Mouse (Mus musculus) ovary, postnatal 14 days (tissue): Measurements from ENCODE around the gene Sdr39u1.

ENCODE experiments used
- DNase-seq: peaks from one replicate; pipeline ENCODE4 v3.0.0; 2022; ENCODE audit warnings: low spot score

Sdr39u1 gene

DNA sequence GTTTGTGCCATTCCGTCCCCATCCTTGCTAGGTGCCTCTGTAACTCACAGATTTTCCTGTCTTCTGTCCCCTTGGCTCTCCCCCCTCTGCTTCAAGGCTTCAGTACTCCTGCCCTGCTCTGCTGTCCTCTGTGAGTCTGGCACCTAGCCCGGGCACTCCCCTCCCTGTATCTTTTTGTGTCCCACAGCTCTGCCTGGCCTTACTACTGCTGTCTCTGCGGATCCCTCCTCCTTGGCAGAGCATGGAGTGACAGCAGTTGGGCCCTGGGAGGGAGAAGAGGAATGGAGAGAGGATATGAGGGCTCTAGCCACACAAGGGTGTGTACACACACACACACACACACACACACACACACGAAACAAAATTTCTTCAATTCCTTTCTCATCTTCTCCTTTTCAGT lies 15.9 kb downstream of the Sdr39u1 start, which contains the start of gene Cbln3:
Gene Cbln3, minus strand, starts transcription at position 227 of the 400 bp plus-strand sequence.
- peak; percentile 62 for DNase-seq

DNA sequence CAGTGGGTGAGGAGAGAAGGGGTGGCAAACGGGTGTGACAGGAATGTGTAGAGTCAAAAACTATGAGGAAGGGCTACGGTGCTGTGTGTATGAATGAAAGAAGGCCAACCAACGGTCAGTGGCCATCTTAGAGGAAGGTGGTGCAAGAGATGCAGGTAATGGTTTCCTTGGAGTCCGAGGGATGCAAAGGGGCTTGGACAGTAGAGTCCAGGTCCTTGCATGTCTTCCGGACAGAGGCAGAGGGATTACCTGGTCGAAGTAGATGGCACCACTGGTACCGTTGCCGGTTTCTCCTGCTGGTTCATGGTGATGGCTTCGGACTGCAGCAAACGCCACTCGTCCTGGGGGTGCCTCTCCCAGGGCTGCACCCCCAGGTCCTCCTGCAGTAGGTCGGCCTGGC lies 16.4 kb downstream of the Sdr39u1 start:
- DNase-seq = no peak

DNA sequence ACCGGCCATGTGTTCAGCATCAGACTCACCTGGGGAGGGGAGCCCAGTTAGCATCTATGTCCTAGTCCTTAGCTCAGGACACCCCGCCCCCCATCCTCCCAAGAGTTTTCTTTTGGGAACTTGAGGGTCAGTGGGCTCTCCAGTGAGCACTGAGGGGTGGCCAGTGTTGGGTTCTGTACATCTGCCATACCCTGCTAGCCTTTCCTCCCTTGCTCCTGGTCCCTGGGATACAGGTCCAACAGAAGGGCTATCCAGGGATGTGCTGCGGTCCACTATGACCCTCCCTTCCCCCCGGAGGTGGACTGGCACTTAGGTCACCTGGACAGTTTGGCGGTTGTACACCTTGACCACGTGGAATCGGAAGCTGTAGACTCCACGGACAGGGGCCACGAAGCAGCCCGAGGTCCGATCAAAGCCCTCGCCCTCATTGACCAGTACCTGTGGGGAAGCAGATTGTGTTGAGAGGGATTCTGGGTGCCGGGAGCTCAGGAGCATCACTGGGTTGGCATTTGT lies 16.9 kb downstream of the Sdr39u1 start:
- DNase-seq = no peak

DNA sequence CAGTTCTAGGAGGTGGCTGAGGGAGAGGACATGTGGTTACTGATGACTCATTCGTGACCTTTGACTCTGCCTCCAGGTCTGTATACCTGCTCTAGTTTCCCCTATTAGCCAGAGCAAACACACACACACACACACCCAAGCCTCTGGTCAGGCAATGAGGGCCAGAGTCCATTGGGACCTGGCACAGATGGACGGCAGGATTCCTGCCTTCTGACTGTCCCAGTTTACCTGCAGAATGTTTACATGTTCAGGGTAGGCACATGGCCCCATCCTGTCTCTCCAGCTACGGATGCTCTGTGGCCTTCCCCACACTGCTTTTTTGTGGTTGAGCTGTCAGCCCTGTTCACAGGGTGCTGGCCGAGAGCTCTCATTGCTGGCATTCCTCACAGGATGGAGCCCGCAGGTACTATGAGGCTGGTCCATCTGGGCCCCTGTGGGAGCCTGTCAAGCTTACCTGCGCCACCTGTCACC lies 17.9 kb downstream of the Sdr39u1 start:
- no peak for DNase-seq

DNA sequence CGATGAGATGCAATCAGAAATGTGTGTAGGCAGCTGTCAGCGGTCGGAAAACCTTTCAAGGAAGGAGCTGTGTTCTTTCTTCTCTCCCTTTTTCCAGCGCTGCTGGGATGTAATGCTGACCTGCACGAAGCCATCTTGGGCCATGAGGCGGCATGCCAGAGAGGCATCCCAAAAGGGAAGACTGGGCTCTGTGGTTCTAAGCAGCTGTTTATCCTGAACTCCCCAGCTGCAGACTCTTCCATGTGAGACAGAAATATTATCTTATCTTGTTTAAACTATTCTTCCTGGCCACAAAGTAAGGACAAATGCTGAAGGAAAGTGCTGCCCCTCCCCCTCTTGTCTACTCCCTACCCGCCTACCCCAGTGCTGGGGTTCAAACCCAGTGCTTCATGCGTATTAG lies 19.1 kb downstream of the Sdr39u1 start:
- no peak for DNase-seq

DNA sequence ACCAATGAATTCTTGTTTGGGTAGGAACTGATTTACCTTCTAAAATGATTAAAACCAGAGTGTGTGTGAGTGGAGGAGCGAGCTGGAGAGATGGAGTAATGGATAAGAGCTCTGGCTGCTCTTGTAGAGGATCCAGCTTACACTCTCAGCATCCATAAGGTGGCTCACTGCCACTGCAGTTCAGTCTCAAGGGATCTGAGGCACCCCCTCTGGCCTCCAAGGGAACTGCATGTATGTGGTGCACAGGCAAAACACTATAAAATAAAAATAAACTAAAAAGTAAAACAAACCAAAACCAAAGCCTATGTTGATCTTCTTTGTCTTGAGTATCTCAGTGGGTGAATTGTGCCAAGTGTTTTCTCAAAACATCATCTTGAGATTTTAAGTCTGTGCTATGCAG lies 20.5 kb downstream of the Sdr39u1 start:
- DNase-seq = peak; percentile 63

DNA sequence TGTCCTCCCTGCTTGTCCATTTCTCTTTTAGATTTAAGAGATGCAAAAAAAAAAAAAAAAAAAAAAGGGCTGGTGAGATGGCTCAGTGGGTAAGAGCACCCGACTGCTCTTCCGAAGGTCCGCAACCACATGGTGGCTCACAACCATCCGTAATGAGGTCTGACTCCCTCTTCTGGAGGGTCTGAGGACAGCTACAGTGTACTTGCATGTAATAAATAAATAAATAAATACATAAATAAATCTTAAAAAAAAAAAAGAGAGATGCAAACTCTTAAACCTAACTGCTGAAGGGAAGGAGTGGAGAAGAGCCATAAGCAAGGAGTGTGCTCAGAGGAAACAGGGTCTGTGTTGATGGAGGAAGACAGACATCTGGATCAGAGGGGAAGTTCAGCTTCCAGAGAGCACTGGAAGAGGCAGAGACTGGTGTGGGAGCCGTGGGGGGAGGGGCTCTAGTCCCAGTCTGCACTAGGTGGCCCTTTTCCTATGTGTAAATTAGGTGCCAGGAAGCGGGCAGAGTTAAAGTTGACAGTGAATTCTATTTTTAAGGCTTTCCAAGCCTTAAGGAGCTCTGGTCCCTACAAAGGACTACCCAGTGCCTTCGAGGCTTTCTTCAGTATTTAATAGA lies 21.7 kb downstream of the Sdr39u1 start:
- DNase-seq = no peak

DNA sequence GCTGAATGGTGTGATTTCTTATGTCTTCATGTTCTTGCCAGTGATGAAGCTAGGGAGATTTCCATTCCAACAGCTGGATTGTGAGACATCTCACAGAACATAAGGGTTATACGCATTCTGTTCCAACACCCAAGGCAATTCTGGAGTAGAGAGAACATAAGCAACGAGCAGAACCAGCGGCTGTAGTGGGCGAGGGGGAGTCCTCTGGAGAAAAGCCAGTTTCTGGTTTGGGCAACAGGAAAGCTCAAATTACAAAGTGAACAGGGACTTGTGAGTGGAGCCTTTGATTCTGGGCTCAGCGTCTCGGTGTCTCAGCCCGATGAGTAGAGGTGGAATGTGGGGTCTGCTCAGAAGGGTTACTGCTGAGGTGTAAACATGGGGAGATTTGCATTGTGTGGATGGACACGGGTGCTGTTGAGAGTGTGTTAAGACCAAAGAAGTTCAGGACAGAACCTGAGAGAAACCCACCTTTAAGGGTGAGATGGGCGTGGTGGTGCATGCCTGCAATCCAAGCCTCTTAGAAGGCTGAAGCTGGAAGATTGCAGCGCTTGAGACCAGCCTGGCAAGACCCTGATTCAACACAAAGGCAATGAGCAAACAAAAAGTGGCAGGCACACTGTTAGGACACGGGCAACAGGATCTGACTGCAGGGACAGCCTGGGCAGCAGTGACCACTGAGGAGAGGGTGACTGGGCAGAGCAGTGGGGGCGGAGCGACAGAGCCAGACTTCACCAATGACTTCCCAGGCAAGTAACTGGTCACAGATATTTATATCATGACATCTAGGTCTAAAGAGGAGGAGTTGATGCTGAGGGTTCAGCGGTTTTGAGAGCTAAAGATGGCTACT lies 22.4 kb downstream of the Sdr39u1 start:
- no peak for DNase-seq

DNA sequence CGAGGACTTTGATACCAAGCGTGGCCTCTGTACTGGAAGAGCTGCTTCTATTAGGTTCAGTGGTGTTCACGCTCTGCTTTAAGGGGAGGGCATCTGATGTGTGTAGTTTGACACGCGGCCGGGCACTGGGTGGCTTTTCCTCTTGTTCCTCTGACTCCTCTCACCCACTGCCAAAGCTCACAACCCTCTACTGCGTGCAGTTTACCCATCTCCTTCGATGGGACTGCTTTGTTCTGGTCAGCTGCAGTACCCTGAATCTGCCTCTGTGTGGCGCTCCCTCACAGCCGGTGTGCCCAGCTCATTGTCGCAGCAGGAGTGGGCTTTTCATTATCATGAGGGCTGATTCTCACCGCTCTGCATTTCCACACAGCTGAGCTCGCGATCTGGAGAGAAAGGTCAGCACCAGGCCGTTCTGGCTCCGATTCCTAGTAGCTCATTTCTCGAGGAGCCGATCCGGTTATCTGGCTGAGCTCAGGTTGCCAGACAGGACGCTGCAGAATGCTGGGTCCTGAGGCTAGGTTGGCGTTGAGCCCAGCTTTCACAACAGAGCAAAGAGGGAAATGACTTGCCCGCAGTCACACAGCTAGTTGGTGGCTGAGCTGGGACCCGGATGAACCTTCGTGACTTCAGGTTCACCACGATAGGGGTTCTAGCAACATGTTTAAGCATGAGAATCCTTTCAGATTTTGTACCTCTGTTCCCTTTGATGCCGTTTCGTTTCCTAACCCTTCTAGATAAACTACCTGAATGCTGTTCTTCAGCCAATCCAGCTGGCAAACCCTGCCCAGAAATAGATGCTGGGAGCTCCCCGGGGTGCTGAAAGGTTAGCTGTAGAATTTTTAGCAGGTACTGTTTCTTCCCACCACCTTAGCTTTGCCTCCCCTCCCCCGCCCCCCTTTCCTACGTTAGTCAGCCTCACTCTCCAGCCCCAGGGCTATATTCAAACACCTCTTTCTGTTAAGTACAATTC lies 26.1 kb downstream of the Sdr39u1 start:
- peak; percentile 77 for DNase-seq

DNA sequence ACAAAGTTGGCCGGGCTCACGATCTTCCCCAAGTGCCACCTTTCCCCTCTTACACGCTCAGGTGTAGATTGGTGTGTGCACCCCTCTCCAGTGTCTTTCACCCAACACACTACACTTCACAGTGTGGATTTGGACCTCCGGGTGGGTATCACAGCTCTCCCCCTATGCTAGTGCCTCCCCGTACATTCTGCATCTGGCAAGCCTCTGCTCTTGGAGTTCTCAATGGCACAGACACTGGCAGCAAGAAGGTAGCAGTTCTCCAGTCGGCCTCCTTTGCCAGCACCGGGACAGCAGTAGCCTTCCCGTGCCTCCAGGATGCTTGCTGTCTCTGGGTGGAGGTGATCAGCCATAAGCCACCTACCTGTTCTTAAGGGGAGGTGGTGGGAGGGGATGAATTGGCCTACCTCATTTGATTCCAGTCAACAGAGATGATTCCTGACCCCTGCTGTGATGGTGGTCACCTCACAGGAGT lies 26.8 kb downstream of the Sdr39u1 start:
- no peak for DNase-seq

DNA sequence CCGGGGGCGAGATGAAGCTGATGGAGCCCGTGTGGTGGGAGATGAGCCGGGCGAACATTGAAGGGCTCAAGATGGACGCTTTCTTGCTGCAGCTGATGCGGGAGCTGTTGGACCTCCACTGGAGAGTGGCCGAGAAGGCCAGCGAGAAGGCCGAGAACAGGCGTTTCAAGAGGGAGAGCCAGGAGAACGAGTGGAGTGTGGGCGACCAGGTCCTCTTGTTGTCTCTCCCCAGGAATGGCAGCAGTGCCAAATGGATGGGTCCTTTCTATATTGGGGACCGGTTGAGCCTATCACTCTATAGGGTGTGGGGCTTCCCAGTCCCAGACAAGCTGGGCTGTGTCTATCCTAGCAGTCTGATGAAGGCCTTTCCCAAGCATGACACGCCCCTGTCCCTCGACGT lies 27.5 kb downstream of the Sdr39u1 start:
- no peak for DNase-seq

DNA sequence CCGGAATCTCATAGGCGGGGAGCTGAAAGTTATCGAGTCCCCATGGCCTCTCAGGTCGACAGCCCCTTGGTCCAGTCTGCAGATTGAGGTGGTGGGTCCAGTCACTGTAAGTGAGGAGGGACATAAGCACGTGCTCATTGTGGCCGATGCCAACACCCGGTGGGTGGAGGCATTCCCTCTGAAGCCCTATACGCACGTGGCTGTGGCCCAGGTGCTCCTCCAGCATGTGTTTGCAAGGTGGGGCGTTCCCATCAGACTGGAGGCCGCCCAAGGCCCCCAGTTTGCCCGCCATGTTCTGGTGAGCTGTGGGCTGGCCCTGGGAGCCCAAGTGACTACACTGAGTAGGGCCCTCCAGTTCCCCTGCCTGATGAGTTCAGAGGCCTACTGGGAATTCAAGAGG lies 28.1 kb downstream of the Sdr39u1 start:
- DNase-seq = no peak

DNA sequence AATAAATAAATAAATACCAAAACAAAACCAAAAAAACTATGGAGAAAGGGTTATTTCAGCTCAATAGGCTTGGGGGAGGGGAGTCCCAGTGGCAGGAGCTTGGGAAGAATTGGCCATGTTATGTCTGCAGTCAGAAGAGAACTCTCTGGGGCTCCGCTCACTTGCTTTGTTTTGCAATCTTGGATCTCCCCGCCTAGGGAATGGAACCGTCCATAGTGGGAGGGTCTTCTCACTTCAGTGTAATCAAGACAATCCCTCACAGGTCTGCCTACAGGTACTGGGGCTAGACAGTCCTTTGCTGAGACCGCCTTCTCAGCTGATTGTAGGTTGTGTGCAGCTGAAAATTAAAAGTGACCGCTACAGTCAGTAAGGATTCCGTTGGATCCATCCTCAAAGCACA lies 30.6 kb downstream of the Sdr39u1 start:
- no peak for DNase-seq

DNA sequence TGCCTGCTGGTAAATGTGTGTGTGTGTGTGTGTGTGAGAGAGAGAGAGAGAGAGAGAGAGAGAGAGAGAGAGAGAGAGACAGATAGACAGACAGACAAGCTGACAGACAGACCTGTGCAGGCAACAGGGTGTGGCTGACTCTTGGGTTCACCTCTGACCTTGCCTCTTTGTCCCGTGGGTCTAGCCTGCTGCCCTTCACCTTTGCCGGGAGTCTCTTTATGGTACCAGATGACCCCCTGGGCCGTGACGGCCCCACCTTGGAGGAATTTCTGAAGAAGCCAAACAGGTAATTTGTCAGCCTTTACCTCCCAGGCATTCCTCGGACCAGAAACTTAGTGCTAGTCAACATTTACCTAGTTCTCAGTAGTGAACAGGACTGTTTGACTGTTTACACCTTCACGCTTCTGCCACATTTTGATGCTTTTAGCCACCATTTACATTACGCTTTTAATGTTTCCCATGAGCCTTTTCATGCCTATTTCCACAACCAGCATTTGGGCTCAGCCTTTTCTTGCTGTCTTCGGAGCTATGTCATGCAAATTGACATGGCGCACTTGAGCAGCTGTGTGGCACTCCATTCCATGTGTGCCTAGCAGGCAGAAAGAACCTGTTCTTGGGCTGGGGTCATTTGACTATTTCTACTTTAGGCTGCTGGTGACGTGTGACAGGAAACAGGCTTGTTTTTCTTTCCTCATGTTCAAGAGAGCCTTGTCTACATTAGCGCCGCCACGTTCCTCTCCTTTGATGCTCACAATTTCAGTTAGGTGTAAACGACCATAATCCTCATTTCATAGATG lies 31.7 kb downstream of the Sdr39u1 start:
- no peak for DNase-seq

DNA sequence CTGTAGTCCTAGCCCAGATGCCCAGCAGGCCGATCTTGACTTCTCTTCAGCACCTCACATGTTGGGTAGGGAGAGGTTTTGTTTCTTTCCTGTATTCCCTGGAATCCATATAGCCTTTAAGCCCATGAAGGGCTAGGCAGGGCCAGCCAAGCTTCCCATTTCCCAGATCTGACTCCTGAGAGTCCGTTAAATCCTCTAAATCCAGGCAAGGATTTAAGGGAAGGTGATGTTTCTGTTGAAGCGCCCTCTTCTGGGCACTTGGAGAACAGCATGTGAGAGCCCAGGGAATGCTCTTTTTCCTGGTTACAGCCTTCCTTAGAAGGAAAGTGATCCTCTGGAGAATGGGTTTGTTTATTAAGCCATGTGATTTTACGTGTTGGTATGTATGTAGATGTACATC lies 33.1 kb downstream of the Sdr39u1 start:
- DNase-seq = peak; percentile 58

DNA sequence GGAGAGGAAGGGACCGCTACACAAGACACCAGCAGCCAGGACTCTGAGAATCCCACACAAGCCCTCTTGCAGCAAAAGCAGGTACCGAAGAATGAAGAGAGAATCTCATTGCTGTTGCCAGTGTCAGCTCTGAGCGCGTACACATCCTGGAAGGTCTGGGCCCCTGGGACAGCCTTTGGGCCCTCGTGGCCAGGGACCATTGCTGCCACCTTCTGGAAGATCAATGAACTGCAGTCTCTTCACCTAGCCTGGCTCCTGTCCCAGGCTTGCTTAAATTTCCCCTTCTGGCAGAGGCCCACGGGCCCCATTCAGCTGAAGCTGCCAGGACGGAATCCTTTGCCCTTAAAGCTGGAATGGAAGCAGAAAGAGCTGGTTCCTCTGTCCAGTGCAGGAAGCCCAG lies 36.3 kb downstream of the Sdr39u1 start:
- peak; percentile 74 for DNase-seq

DNA sequence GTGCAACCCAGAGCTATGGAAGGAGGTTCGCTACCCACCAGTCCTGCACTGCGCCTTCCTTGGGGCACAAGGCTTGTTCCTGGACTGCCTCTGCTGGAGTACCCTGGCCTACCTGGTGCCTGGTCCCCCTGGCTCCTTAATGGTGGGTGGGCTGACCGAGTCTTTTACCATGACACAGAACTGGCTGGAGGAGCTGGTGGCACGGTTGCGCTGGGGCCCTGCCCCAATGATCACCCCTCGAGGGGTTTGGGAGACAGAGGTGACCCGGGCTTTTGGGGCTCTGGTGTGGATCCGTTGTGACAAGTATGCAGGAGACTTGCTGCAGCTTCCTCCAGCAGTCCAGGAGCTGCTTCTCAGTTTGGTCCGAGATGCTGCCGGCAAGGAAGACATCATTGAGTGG lies 37.1 kb downstream of the Sdr39u1 start:
- DNase-seq = no peak

DNA sequence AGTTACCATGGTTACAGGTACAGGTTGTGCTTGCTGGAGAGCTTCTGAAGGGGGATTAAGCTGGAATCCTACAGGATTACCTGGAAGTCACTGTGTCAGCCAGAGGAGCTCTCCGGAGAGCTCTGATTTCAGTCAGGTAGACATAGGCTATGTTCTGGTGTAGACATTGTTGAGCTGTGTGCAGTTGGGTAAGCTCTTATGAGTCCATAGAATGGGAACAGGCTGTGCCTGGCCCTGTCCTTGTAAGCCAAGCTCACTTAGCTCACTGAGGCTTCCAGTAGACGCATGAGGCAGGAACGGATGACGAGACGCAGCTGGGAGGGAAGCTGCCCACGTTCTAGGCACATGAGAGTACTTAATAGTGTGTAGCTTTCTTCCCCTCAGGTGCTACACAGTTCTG lies 37.9 kb downstream of the Sdr39u1 start:
- DNase-seq = no peak

DNA sequence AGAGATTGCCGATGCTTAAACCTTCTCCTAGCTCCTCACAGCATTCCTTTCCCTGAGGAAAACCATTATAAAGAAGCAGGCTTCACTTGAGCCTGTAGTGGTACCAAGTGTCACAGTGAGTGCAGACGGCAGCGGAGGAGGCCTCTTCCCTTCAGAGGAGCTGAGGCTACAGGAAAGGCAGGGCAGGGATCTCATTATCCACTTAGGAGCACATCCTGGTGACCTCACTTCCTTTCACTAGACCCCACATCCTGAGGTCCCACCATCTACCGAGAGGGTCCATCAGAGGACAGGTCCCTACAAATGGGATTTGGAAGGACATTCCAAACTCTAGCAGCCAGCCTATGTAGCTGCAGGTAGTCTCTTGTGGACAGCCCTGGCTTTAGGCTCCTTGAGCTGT lies 42.5 kb downstream of the Sdr39u1 start:
- no peak for DNase-seq

DNA sequence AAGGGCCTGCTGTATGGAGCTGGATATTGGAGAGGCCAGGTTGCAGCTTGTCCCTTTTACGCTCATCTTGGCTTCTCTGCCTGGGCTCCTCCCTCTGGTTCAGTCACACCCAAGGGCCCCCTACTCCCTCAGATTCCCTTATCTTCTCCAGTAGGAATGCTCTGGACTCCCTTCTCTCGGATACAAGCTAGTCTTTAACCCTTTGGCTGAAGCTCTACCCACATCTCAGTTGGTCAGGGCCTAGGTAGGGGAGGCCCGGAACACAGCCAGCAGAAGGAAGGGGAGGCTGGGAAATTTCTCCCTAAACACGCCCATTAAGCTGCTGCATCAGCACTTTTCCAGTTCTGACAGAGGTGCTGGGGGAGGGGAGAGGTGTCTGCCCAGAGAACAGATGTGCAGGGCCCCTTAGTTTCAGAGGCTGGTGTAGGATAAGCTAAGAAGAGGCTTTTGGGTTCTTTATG lies 45.0 kb downstream of the Sdr39u1 start:
- peak; percentile 38 for DNase-seq
